Mouse (Mus musculus): ENCODE data around the gene Sugct. TPM values are rescaled to one million over a fixed set of nuclear protein-coding genes. Genes with fewer than 3 reads are reported as not detected.

Sugct gene
- polyA plus RNA-seq, 1 experiment from 2014 or later = 6.0 TPM

DNA sequence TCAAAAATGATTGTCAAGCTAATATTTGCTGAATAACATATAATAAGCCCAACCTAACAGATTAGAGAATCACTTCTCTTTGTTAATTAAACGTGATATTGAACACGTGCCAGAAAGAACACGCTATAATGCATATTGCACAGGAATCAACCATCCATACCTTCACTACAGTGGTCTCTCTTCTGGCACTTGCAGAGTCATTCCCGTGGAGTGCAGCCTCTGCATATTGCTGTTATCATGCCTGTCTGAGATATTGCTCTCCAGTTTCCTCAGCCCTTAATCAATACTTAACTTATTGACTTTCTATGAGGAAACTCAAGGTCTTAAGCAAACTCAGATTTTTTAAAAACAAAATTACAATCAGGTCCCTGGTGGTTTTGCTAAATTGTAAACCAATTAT, 761.8 kb downstream of the Sugct start:
- no peaks in the 10 kb centered on the region for H3K36me3 ChIP-seq (ENCODE audit: control insufficient read depth, insufficient read depth, low read length)
- no peaks in the 10 kb centered on the region for H3K27me3 ChIP-seq (ENCODE audit: control insufficient read depth, insufficient read depth, low read length)
- no peak for ATAC-seq (ENCODE audit: insufficient number of reproducible peaks, insufficient read depth, low FRiP score, low read depth)
- H3K9ac ChIP-seq (ENCODE audit: low read length) = no peak overlapping the region
- no peak overlapping the region for H3K4me3 ChIP-seq (ENCODE audit: control insufficient read depth in 1 of 2, insufficient read depth in 1 of 2, low read depth in 1 of 2, low read length in 2 of 2)
- peaks cover 4 to 21% of the 10 kb centered on the region in 2 experiments for H3K4me1 ChIP-seq (ENCODE audit: control insufficient read depth in 2 of 2, insufficient read depth in 2 of 2, low read length in 2 of 2)
- WGBS = 78% methylated on average over 4 of the region's 4 CpGs
- H3K4me2 ChIP-seq (ENCODE audit: low read length) = no peak overlapping the region
- no peaks in the 10 kb centered on the region for H3K9me3 ChIP-seq (ENCODE audit: control insufficient read depth, low read length)
- no peak overlapping the region for H3K27ac ChIP-seq (replicated peaks in 1 of 2; ENCODE audit: control insufficient read depth in 1 of 2, insufficient read depth in 1 of 2, low read depth in 2 of 2, low read length in 2 of 2)

DNA sequence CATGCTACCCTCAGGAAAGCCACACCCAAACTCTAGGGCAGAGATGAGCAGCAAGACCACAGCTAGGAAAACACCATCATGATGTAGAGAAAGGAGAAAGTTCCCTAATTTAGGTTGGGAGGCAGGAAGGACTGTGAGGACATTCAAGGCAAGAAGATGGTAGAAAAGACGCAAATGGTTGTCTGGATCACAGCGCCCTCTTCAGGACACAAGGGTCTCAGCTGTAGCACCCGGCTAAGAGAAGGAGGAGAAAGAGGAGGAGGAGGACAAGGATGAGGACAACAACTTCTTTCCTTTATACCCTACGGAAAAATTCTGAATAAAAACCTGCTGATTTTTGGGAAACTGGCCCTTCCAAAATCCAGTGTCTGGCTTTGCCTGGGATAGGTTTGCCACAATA, 774.0 kb downstream of the Sugct start:
- H3K4me1 ChIP-seq (ENCODE audit: control insufficient read depth in 2 of 2, insufficient read depth in 2 of 2, low read length in 2 of 2) = no peaks in the 10 kb centered on the region
- no peaks in the 10 kb centered on the region for H3K9me3 ChIP-seq (ENCODE audit: control insufficient read depth, low read length)
- 48% methylated on average over 4 of the region's 4 CpGs for WGBS
- H3K4me3 ChIP-seq (ENCODE audit: control insufficient read depth in 1 of 2, insufficient read depth in 1 of 2, low read depth in 1 of 2, low read length in 2 of 2) = no peak overlapping the region
- no peak for ATAC-seq (ENCODE audit: insufficient number of reproducible peaks, insufficient read depth, low FRiP score, low read depth)
- no peaks in the 10 kb centered on the region for H3K27me3 ChIP-seq (ENCODE audit: control insufficient read depth, insufficient read depth, low read length)
- H3K4me2 ChIP-seq (ENCODE audit: low read length) = no peak overlapping the region
- H3K36me3 ChIP-seq (ENCODE audit: control insufficient read depth, insufficient read depth, low read length) = no peaks in the 10 kb centered on the region
- H3K27ac ChIP-seq (replicated peaks in 1 of 2; ENCODE audit: control insufficient read depth in 1 of 2, insufficient read depth in 1 of 2, low read depth in 2 of 2, low read length in 2 of 2) = no peak overlapping the region
- no peak overlapping the region for H3K9ac ChIP-seq (ENCODE audit: low read length)

DNA sequence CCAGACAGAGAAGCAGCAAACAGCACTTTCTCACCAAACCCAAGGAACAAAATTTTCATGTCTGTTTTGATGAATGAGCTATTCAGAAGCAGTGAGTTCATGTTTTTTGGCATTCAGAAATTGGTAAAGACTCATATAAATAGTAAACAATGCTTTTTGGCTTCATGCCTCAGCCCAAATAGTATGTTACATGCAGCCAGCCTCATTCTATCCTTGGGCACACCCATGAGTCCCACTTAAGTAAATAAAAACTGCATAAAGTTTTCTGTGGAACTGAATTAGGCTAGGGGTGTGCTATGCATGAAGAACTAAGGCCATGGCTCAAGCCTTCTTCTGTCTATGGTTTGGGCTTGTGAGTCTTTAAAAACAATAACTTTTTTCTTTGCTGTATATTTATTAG, 779.7 kb downstream of the Sugct start:
- no peaks in the 10 kb centered on the region for H3K27me3 ChIP-seq (ENCODE audit: control insufficient read depth, insufficient read depth, low read length)
- no peaks in the 10 kb centered on the region for H3K36me3 ChIP-seq (ENCODE audit: control insufficient read depth, insufficient read depth, low read length)
- H3K4me1 ChIP-seq (ENCODE audit: control insufficient read depth in 2 of 2, insufficient read depth in 2 of 2, low read length in 2 of 2) = no peaks in the 10 kb centered on the region
- no peak for ATAC-seq (ENCODE audit: insufficient number of reproducible peaks, insufficient read depth, low FRiP score, low read depth)
- no peaks in the 10 kb centered on the region for H3K9me3 ChIP-seq (ENCODE audit: control insufficient read depth, low read length)
- no peak overlapping the region for H3K4me3 ChIP-seq (ENCODE audit: control insufficient read depth in 1 of 2, insufficient read depth in 1 of 2, low read depth in 1 of 2, low read length in 2 of 2)
- no peak overlapping the region for H3K9ac ChIP-seq (ENCODE audit: low read length)
- no peak overlapping the region for H3K4me2 ChIP-seq (ENCODE audit: low read length)
- no peak overlapping the region for H3K27ac ChIP-seq (replicated peaks in 1 of 2; ENCODE audit: control insufficient read depth in 1 of 2, insufficient read depth in 1 of 2, low read depth in 2 of 2, low read length in 2 of 2)

DNA sequence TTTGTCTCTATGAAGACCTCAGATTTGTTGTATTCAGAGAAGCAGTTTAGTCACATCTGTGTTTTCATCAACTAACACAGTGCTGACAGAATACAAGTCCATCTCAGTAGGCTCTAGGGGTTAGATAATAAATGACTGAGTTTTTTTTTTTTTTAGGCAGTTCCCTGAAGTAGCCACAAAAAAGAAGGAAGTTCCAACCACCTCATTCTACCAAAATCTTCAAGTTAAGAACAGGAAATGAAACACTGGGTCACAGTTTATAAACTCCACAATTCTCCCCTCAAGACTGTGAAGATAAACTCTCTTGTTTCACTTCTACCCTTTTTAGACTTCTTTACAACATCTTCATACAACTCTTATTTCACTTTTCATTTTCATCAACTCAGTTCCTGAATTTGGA, 783.1 kb downstream of the Sugct start:
- Histone ChIP-seq H3K27ac (replicated peaks in 1 of 2; ENCODE audit: control insufficient read depth in 1 of 2, insufficient read depth in 1 of 2, low read depth in 2 of 2, low read length in 2 of 2) (no peak overlapping the region), H3K27me3 (ENCODE audit: control insufficient read depth, insufficient read depth, low read length) (no peaks in the 10 kb centered on the region), H3K9me3 (ENCODE audit: control insufficient read depth, low read length) (no peaks in the 10 kb centered on the region), H3K4me1 (ENCODE audit: control insufficient read depth in 2 of 2, insufficient read depth in 2 of 2, low read length in 2 of 2) (no peaks in the 10 kb centered on the region), H3K36me3 (ENCODE audit: control insufficient read depth, insufficient read depth, low read length) (no peaks in the 10 kb centered on the region), H3K4me3 (ENCODE audit: control insufficient read depth in 1 of 2, insufficient read depth in 1 of 2, low read depth in 1 of 2, low read length in 2 of 2) (no peak overlapping the region), H3K9ac (ENCODE audit: low read length) (no peak overlapping the region), H3K4me2 (ENCODE audit: low read length) (no peak overlapping the region)
- ATAC-seq (ENCODE audit: insufficient number of reproducible peaks, insufficient read depth, low FRiP score, low read depth) = no peak

DNA sequence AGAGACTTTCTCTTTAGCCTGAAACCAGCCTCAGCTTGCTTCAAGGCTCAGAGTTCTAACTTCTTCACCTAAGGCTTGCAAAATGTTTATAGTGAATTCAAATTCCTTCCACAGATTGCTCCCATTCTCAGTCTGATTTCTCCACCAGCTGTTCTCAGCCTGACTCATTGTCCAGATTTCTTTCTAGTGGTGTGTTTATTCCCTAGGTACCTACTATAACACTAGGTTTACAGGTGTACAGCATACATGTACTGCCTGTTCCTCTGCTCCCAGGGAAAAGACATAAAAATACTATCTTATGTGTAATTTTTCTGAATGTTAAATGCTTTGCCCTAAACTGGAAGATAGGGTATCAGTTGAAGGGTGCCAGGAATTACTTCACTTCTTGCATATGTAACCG, 788.4 kb downstream of the Sugct start:
- Histone ChIP-seq H3K4me3 (ENCODE audit: control insufficient read depth in 1 of 2, insufficient read depth in 1 of 2, low read depth in 1 of 2, low read length in 2 of 2) (no peak overlapping the region), H3K9ac (ENCODE audit: low read length) (no peak overlapping the region), H3K9me3 (ENCODE audit: control insufficient read depth, low read length) (no peaks in the 10 kb centered on the region), H3K27ac (replicated peaks in 1 of 2; ENCODE audit: control insufficient read depth in 1 of 2, insufficient read depth in 1 of 2, low read depth in 2 of 2, low read length in 2 of 2) (no peak overlapping the region), H3K4me1 (ENCODE audit: control insufficient read depth in 2 of 2, insufficient read depth in 2 of 2, low read length in 2 of 2) (no peaks in the 10 kb centered on the region), H3K27me3 (ENCODE audit: control insufficient read depth, insufficient read depth, low read length) (no peaks in the 10 kb centered on the region), H3K36me3 (ENCODE audit: control insufficient read depth, insufficient read depth, low read length) (no peaks in the 10 kb centered on the region), H3K4me2 (ENCODE audit: low read length) (no peak overlapping the region)
- ATAC-seq (ENCODE audit: insufficient number of reproducible peaks, insufficient read depth, low FRiP score, low read depth) = no peak
- WGBS = 90% methylated on average over 1 of the region's 1 CpGs

DNA sequence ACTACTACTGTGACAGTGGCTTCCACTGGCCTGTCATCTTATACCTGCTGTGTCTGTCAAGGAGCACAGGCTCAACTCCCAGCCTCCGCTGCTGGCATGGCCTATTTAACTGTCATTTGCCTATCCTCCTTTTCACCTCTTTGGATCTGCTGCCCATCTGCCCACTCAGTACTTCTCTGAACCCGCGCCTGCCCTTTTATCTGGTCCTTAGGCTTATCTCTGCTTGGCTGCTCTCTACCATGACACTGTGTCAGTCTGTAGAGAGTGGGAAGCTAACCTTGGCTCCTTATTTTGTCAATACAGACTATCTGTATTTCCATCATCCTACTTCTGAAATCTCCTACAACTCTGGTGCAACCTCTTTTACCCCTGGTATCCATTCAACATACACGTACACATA, 793.9 kb downstream of the Sugct start:
- Histone ChIP-seq H3K9me3 (ENCODE audit: control insufficient read depth, low read length) (no peaks in the 10 kb centered on the region), H3K36me3 (ENCODE audit: control insufficient read depth, insufficient read depth, low read length) (no peaks in the 10 kb centered on the region), H3K4me1 (ENCODE audit: control insufficient read depth in 2 of 2, insufficient read depth in 2 of 2, low read length in 2 of 2) (no peaks in the 10 kb centered on the region), H3K4me3 (ENCODE audit: control insufficient read depth in 1 of 2, insufficient read depth in 1 of 2, low read depth in 1 of 2, low read length in 2 of 2) (no peak overlapping the region), H3K27ac (replicated peaks in 1 of 2; ENCODE audit: control insufficient read depth in 1 of 2, insufficient read depth in 1 of 2, low read depth in 2 of 2, low read length in 2 of 2) (no peak overlapping the region), H3K27me3 (ENCODE audit: control insufficient read depth, insufficient read depth, low read length) (no peaks in the 10 kb centered on the region), H3K4me2 (ENCODE audit: low read length) (no peak overlapping the region), H3K9ac (ENCODE audit: low read length) (no peak overlapping the region)
- 60% methylated on average over 4 of the region's 4 CpGs for WGBS
- no peak for ATAC-seq (ENCODE audit: insufficient number of reproducible peaks, insufficient read depth, low FRiP score, low read depth)

DNA sequence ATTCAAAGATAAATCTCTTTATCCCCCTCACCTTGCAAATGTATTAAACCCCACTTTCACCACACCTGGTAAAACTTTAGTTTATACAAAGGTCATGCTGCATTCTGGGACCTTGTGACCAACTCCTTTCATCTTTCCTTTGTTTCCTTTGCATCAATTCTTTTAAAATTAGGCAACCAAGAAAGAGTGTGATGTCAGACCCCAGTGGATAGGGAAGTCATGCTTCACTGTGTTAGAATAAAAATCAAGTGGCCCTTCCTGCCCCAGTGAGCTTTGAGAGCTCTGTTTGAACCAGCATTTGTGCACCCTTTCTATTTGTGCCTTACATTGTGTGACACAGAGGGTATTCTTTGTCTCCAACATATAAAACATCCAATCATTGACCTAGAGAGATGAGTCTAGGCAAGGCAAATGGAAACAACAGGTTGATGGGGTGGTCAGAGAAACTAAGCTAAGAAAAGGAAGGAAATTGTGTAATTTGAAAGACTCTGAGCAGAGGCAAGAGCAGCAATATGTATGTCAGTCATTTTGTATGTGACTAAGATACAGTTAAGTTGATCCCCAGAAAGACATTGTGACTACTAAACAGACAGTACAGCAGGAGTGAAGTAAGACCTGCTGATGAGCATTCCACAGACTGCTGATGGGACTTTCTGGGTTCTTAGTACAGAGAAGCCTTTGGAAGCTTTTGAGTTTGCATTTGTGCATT, 797.1 kb downstream of the Sugct start:
- H3K27me3 ChIP-seq (ENCODE audit: control insufficient read depth, insufficient read depth, low read length) = no peaks in the 10 kb centered on the region
- no peak overlapping the region for H3K4me2 ChIP-seq (ENCODE audit: low read length)
- no peak for ATAC-seq (ENCODE audit: insufficient number of reproducible peaks, insufficient read depth, low FRiP score, low read depth)
- H3K9me3 ChIP-seq (ENCODE audit: control insufficient read depth, low read length) = no peaks in the 10 kb centered on the region
- H3K4me1 ChIP-seq (ENCODE audit: control insufficient read depth in 2 of 2, insufficient read depth in 2 of 2, low read length in 2 of 2) = no peaks in the 10 kb centered on the region
- no peak overlapping the region for H3K9ac ChIP-seq (ENCODE audit: low read length)
- no peaks in the 10 kb centered on the region for H3K36me3 ChIP-seq (ENCODE audit: control insufficient read depth, insufficient read depth, low read length)
- H3K4me3 ChIP-seq (ENCODE audit: control insufficient read depth in 1 of 2, insufficient read depth in 1 of 2, low read depth in 1 of 2, low read length in 2 of 2) = no peak overlapping the region
- H3K27ac ChIP-seq (replicated peaks in 1 of 2; ENCODE audit: control insufficient read depth in 1 of 2, insufficient read depth in 1 of 2, low read depth in 2 of 2, low read length in 2 of 2) = no peak overlapping the region

DNA sequence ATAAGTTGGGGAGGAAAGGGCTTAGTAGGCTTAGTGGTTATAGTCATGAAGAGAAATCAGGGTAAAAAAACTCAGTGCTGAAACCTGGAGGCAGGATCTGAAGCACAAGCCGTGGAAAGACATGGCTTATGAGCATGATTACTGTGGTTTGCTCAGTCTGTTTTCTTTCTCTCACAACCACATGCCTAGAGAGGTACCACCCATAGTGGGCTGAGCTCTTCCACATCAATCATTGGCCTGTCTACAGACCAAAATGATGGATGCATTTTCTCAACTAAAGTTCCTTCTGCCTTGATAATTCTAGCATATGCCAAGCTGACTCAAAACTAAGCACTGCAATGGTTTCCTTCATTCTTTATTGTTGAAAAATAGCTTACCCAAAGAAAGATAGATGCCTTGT, 817.3 kb downstream of the Sugct start:
- Histone ChIP-seq H3K4me1 (ENCODE audit: control insufficient read depth in 2 of 2, insufficient read depth in 2 of 2, low read length in 2 of 2) (no peaks in the 10 kb centered on the region), H3K27ac (replicated peaks in 1 of 2; ENCODE audit: control insufficient read depth in 1 of 2, insufficient read depth in 1 of 2, low read depth in 2 of 2, low read length in 2 of 2) (no peak overlapping the region), H3K9me3 (ENCODE audit: control insufficient read depth, low read length) (no peaks in the 10 kb centered on the region), H3K27me3 (ENCODE audit: control insufficient read depth, insufficient read depth, low read length) (no peaks in the 10 kb centered on the region), H3K36me3 (ENCODE audit: control insufficient read depth, insufficient read depth, low read length) (no peaks in the 10 kb centered on the region), H3K9ac (ENCODE audit: low read length) (no peak overlapping the region), H3K4me3 (ENCODE audit: control insufficient read depth in 1 of 2, insufficient read depth in 1 of 2, low read depth in 1 of 2, low read length in 2 of 2) (no peak overlapping the region), H3K4me2 (ENCODE audit: low read length) (no peak overlapping the region)
- 73% methylated on average over 1 of the region's 1 CpGs for WGBS
- ATAC-seq (ENCODE audit: insufficient number of reproducible peaks, insufficient read depth, low FRiP score, low read depth) = no peak
